Mouse (Mus musculus) forebrain, embryonic 16.5 days (tissue): Measurements from ENCODE around the gene Mfsd7a. TPM values are rescaled to one million over a fixed set of nuclear protein-coding genes. Genes with fewer than 3 reads are reported as not detected.
"Not testable (repeated sequence)": the region's sequence is repeated elsewhere in the genome, so short reads cannot be mapped to it uniquely, and the experiment has no call there.

Experiments used
- ATAC-seq: fragments of 200-750 bp; cut with Nextera tagmentation; 2 replicates; pipeline ENCODE4 v1.8.0; 2017; ENCODE audit warnings: mild to moderate bottlenecking, moderate library complexity
- H3K27ac ChIP-seq: fragments of 300-500 bp; sonication (generic); 2 replicates; pipeline ENCODE4 v1.5.1; 2014; ENCODE audit warnings: low read length, control low read depth
- H3K27me3 ChIP-seq: fragments of 300-500 bp; sonication (generic); replicated peaks from 2 replicates; pipeline ENCODE4 v1.6.1; 2014; ENCODE audit warnings: low read length; ENCODE audit not compliant: control insufficient read depth, insufficient read depth
- H3K36me3 ChIP-seq: fragments of 300-500 bp; sonication (generic); 2 replicates; pipeline ENCODE4 v1.6.1; 2014; ENCODE audit not compliant: control insufficient read depth, insufficient read depth
- H3K4me1 ChIP-seq: fragments of 300-500 bp; sonication (generic); replicated peaks from 2 replicates; pipeline ENCODE4 v1.6.1; 2014; ENCODE audit warnings: low read length; ENCODE audit not compliant: control insufficient read depth, insufficient read depth
- H3K4me2 ChIP-seq: fragments of 300-500 bp; sonication (generic); 2 replicates; pipeline ENCODE4 v1.6.1; 2014; ENCODE audit warnings: mild to moderate bottlenecking, low read length, control low read depth
- H3K4me3 ChIP-seq: fragments of 300-500 bp; sonication (generic); replicated peaks from 2 replicates; pipeline ENCODE4 v1.5.1; 2014; ENCODE audit warnings: mild to moderate bottlenecking, low read length, control low read depth
- H3K9ac ChIP-seq: fragments of 300-500 bp; sonication (generic); replicated peaks from 2 replicates; pipeline ENCODE4 v1.6.1; 2014; ENCODE audit warnings: low read depth, low read length, control low read depth
- H3K9me3 ChIP-seq: fragments of 300-500 bp; sonication (generic); 2 replicates; pipeline ENCODE4 v1.6.1; 2016; ENCODE audit warnings: low read length; ENCODE audit not compliant: control insufficient read depth
- WGBS: fragments of 180-500 bp; shearing (Covaris S2); extraction: QIAGEN DNeasy Blood & Tissue Kit; methylation state at CpG from one replicate; pipeline ENCODE4 v1.1.7; 2014; 5-methylcytosine and 5-hydroxymethylcytosine counted together
- polyA plus RNA-seq: library from polyadenylated mRNA; unstranded; fragments of >200 nt; fragmentation: Nextera tagmentation; extraction: Ambion mirVana; gene quantifications from 2 replicates; pipeline ENCODE4 v1.2.1, GENCODE M21; 2015

The Mfsd7a gene
- polyA plus RNA-seq = 0.08 TPM in 1 of 2 replicates, not detected in the other

GRCm38 (mm10) chr5:108448785-108449668 lies at the start of gene Mfsd7a:
Mfsd7a (minus strand) TSS chr5:108448891.
- H3K9ac ChIP-seq = no peak within 1 kb of the TSS
- WGBS = 18% methylated on average over 24 of the region's 24 CpGs
- peak within 1 kb of the TSS; percentile 9; the same call in 1 of the 2 replicates for H3K4me3 ChIP-seq
- no peaks in the 10 kb centered on the region; the same call in 1 of the 2 replicates for H3K4me1 ChIP-seq
- no peak within 1 kb of the TSS for H3K27ac ChIP-seq
- ATAC-seq = no peak
- H3K9me3 ChIP-seq = no peaks in the 10 kb centered on the region
- H3K27me3 ChIP-seq = peaks cover 11% of the 10 kb centered on the region
- H3K36me3 ChIP-seq = no peaks in the 10 kb centered on the region
- peak within 1 kb of the TSS; percentile 37 for H3K4me2 ChIP-seq

DNA sequence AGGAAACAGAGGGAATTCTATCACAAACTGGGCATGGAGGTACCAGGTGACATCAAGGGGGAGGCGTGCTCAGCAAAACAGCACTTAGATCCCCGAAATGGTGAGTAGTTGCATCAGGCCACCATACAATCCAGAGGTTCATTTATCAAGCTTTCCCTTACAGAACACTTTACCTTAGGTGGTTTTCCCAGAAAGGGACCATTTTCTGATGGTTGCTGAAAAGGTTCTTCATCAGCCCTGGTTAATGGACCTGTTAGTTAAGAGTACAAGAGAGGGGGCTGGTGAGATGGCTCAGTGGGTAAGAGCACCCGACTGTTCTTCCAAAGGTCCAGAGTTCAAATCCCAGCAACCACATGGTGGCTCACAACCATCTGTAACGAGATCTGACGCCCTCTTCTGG lies 37.5 kb upstream of the Mfsd7a start:
- H3K9ac ChIP-seq, H3K4me2 ChIP-seq, ATAC-seq, H3K4me1 ChIP-seq, H3K27ac ChIP-seq, H3K9me3 ChIP-seq, H3K27me3 ChIP-seq, H3K4me3 ChIP-seq: not testable (repeated sequence)
- peaks cover 36% of the 10 kb centered on the region for H3K36me3 ChIP-seq
- 94% methylated on average over 3 of the region's 5 CpGs for WGBS

GRCm38 (mm10) chr5:108485239-108485638 lies 36.5 kb upstream of the Mfsd7a start:
- Histone ChIP-seq H3K9me3 (no peaks in the 10 kb centered on the region), H3K9ac (no peak overlapping the region), H3K27ac (no peak overlapping the region), H3K36me3 (peaks cover 33% of the 10 kb centered on the region), H3K4me3 (no peak overlapping the region), H3K4me1 (no peaks in the 10 kb centered on the region), H3K4me2 (no peak overlapping the region), H3K27me3 (no peaks in the 10 kb centered on the region)
- 92% methylated on average over 2 of the region's 2 CpGs for WGBS
- no peak for ATAC-seq

DNA sequence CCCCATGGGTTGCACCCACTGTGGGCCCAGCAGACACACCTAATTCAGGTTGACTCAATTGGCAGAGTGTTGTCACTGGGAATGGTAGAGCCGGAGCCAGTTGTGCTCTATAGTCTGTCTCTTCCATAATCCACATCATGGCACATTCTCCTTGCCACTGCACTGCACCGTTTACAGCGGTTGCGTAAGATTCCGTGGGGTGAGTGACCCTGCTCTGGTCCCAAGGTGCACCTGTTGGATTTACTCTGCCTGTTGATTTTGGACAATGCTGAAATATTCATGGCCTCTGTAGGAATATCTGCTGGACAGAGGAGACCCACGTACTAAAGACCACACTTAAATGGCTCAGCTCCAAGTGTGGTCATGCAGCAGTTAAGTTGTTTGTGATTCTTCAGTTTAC lies 34.3 kb upstream of the Mfsd7a start:
- H3K4me1 ChIP-seq = no peaks in the 10 kb centered on the region
- WGBS = 92% methylated on average over 6 of the region's 6 CpGs
- no peaks in the 10 kb centered on the region for H3K27me3 ChIP-seq
- H3K9ac ChIP-seq = no peak overlapping the region
- ATAC-seq = no peak
- no peak overlapping the region for H3K4me3 ChIP-seq
- peaks cover 27% of the 10 kb centered on the region for H3K36me3 ChIP-seq
- no peak overlapping the region for H3K27ac ChIP-seq
- no peak overlapping the region for H3K4me2 ChIP-seq
- no peaks in the 10 kb centered on the region for H3K9me3 ChIP-seq

GRCm38 (mm10) chr5:108475977-108476376 lies 27.3 kb upstream of the Mfsd7a start:
- peaks cover 62% of the 10 kb centered on the region for H3K36me3 ChIP-seq
- ATAC-seq = no peak

DNA sequence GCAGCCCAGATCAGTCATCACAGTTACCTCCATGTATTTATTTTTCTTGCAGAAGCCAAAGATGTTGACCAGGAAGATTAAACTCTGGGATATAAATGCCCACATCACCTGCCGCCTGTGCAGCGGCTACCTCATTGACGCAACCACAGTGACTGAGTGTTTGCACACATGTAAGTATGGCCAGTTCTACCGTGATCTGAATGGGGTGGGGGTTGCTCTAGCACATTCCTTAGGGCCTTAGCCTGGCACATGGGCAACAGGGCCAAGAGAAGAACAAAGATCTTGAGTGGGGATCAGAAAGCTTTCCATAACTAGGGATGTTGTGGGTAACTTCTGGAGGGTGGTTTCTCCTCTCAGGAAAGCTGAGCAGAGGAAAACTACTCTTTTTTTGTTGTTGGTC lies 25.0 kb upstream of the Mfsd7a start:
- no peak overlapping the region for H3K4me2 ChIP-seq
- H3K4me1 ChIP-seq = no peaks in the 10 kb centered on the region
- ATAC-seq = no peak
- H3K36me3 ChIP-seq = peaks cover 56% of the 10 kb centered on the region
- no peaks in the 10 kb centered on the region for H3K27me3 ChIP-seq
- no peaks in the 10 kb centered on the region for H3K9me3 ChIP-seq
- H3K27ac ChIP-seq = no peak overlapping the region
- H3K9ac ChIP-seq = no peak overlapping the region
- 88% methylated on average over 4 of the region's 4 CpGs for WGBS
- no peak overlapping the region for H3K4me3 ChIP-seq

More at GRCm38 (mm10) chr5:108475977-108476376, 27.3 kb upstream of the Mfsd7a start:
- Histone ChIP-seq H3K4me3 (no peak overlapping the region), H3K9ac (no peak overlapping the region), H3K9me3 (no peaks in the 10 kb centered on the region), H3K27me3 (no peaks in the 10 kb centered on the region), H3K4me2 (no peak overlapping the region), H3K27ac (no peak overlapping the region), H3K4me1 (no peaks in the 10 kb centered on the region)
- WGBS = 83% methylated on average over 3 of the region's 3 CpGs

- 78% methylated on average over 7 of the region's 7 CpGs for WGBS
- Histone ChIP-seq H3K4me3 (no peak overlapping the region), H3K9me3 (no peaks in the 10 kb centered on the region), H3K4me2 (no peak overlapping the region), H3K27ac (no peak overlapping the region), H3K36me3 (peaks cover 26% of the 10 kb centered on the region), H3K9ac (no peak overlapping the region), H3K4me1 (peaks cover 21% of the 10 kb centered on the region), H3K27me3 (no peaks in the 10 kb centered on the region)
- no peak for ATAC-seq
These were observed 20.9 kb upstream of the Mfsd7a start for GRCm38 (mm10) chr5:108469617-108470016.

- H3K9ac ChIP-seq = no peak overlapping the region
- peaks cover 49% of the 10 kb centered on the region for H3K4me1 ChIP-seq
- no peak for ATAC-seq
- no peaks in the 10 kb centered on the region for H3K36me3 ChIP-seq
- H3K27me3 ChIP-seq = no peaks in the 10 kb centered on the region
- WGBS = 95% methylated on average over 1 of the region's 1 CpGs
- no peak overlapping the region for H3K4me2 ChIP-seq
- H3K27ac ChIP-seq = no peak overlapping the region
- H3K4me3 ChIP-seq = no peak overlapping the region
- no peaks in the 10 kb centered on the region for H3K9me3 ChIP-seq
These were observed 18.0 kb upstream of the Mfsd7a start for GRCm38 (mm10) chr5:108466647-108467046.

DNA sequence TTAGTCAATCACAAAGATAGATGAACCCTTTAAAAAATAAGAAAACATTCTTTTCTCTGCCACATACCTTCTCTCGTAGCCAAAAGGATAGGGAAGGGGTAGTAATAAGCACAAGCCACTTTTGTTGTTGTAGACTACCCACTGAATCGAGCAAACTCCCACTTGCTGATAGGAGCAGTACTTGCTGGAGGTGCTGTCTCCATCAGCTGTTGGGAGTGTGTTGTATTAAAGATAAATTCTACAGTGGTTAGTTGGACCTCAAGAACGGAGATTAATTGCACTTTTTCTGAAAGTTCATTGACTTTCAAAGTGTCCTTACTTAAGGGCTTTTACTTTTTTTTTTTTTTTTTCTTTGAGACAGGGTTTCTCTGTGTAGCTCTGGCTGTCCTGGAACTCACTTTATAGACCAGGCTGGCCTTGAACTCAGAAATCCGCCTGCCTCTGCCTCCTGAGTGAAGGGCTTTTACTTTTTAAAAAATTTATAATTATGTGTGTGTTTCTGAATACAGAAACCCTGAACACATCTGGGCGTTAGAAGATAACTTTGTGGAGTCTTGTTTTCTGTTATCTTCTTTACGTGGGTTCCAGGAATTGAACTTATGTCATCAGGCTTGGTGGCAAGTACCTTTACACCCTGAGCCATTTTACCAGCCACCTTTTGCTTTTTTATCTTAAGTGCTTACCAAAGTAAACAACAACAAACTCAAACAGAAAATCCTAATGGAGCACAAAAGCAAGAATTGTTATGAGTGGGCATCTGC lies 16.6 kb upstream of the Mfsd7a start:
- WGBS = 89% methylated on average over 6 of the region's 6 CpGs
- ATAC-seq = no peak
- Histone ChIP-seq H3K27ac (no peak overlapping the region), H3K36me3 (no peaks in the 10 kb centered on the region), H3K9me3 (no peaks in the 10 kb centered on the region), H3K27me3 (no peaks in the 10 kb centered on the region), H3K4me2 (no peak overlapping the region), H3K9ac (no peak overlapping the region), H3K4me1 (peaks cover 53% of the 10 kb centered on the region), H3K4me3 (no peak overlapping the region)
